Mouse (Mus musculus): ENCODE measurements around the gene Tmem86a.

DNA sequence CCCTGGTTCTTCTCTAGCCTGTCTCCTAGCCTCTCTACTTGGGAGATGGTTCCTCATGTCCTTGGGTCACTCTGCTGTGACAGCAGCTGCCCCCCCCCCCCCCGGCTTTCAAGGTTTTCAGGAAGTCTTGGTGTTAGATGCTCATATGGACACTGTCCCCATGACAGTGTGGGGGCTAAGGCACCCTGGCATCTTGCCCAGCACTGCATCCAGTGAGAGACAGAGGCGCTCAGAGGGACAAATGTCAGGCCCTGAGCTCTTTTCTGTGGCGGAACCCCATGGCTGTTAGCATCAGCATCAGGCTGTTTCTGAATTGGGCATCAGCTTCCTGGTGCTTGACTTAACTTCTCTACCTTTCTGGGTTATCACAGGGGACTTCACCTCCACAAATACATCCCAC lies 30.5 kb downstream of the Tmem86a start:
- TF ChIP-seq SIN3A (IDR thresholded peaks at IDR 0.05; ENCODE audit: low read length) (no peak), CTCF (conservative IDR thresholded peaks at IDR 0.05 in 1 of 2, IDR thresholded peaks at IDR 0.05 in 1 of 2; ENCODE audit: low read depth in 2 of 2, low read length in 2 of 2) (no peak), PAX5 (IDR thresholded peaks at IDR 0.05; ENCODE audit: low read length) (no peak)

Data from CH12.LX (cell line).